Mouse (Mus musculus): Measurements from ENCODE around the gene Gm42906. TPM values are rescaled to one million over a fixed set of nuclear protein-coding genes. Genes with fewer than 3 reads are reported as not detected.

The Gm42906 gene
- total and polyA plus RNA-seq, 3 experiments, result not detected

DNA sequence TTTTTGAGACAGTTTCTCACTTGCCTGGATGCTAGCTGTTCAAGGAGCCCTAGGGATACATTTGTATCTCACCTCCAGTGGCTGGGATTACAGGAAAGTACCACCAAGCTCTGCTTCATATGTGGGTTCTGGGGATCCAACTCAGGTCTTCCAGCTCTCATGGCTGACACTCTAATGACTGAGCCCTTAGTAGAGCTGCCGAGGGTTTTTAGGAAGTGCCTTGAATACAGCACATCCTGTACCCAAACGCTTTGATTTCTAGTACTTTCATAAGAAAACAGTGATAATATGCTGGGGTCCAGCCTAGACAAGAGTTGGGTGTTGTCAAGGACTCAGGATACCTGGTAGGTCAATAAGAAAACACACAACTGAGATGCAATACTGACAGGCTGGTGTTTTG lies 217.9 kb downstream of the Gm42906 start:
- Histone ChIP-seq H3K4me3 (ENCODE audit: control insufficient read depth in 1 of 2, insufficient read depth in 1 of 2, low read depth in 2 of 2, low read length in 2 of 2) (no peak overlapping the region), H3K27me3 (ENCODE audit: control insufficient read depth in 1 of 2, insufficient read depth in 2 of 2, low read length in 2 of 2) (no peaks in the 10 kb centered on the region; a peak in 1 of 4 replicates), H3K79me2 (ENCODE audit: control insufficient read depth, insufficient read depth, low read length, poor library complexity) (no peaks in the 10 kb centered on the region), H3K4me1 (ENCODE audit: control insufficient read depth in 1 of 2, insufficient read depth in 2 of 2, low read length in 2 of 2) (no peaks in the 10 kb centered on the region), H3K36me3 (ENCODE audit: control insufficient read depth in 1 of 2, insufficient read depth in 2 of 2, low read length in 2 of 2) (no peaks in the 10 kb centered on the region), H3K9ac (ENCODE audit: control insufficient read depth, low read depth, low read length, poor library complexity, severe bottlenecking) (no peak overlapping the region), H3K9me3 (replicated peaks; ENCODE audit: insufficient read depth, low read length) (no peaks in the 10 kb centered on the region), H3K27ac (ENCODE audit: control insufficient read depth, low read depth, low read length) (no peak overlapping the region)
- DNase-seq (ENCODE audit: low read depth, low spot score), result no peak
- TF ChIP-seq MYB (IDR thresholded peaks at IDR 0.05; ENCODE audit: low read depth, low read length), result no peak
- no peak for TF ChIP-seq MEF2A (IDR thresholded peaks at IDR 0.05; ENCODE audit: extremely low read depth, insufficient replicate concordance, low read depth, low read length, poor library complexity, severe bottlenecking)
- TF ChIP-seq TCF12 (IDR thresholded peaks at IDR 0.05; ENCODE audit: low read depth, low read length), result no peak
- no peak for TF ChIP-seq CHD1 (IDR thresholded peaks at IDR 0.05; ENCODE audit: low read depth, low read length)
- no peak for TF ChIP-seq ZC3H11A (IDR thresholded peaks at IDR 0.05; ENCODE audit: low read depth, low read length)
- TF ChIP-seq ELF1 (IDR thresholded peaks at IDR 0.05; ENCODE audit: low read depth, low read length), result no peak
- no peak for TF ChIP-seq CHD2 (IDR thresholded peaks at IDR 0.05; ENCODE audit: low read length)
- TF ChIP-seq CTCF (IDR thresholded peaks at IDR 0.05 in 2 of 3, conservative IDR thresholded peaks at IDR 0.05 in 1 of 3; ENCODE audit: control insufficient read depth in 1 of 3, insufficient read depth in 1 of 3, low read depth in 2 of 3, low read length in 3 of 3, poor library complexity in 1 of 3, severe bottlenecking in 1 of 3), result no peak
- TF ChIP-seq GATA1 (IDR thresholded peaks at IDR 0.05; ENCODE audit: low read depth, low read length), result no peak
- no peak for TF ChIP-seq JUND (IDR thresholded peaks at IDR 0.05; ENCODE audit: low read depth, low read length)
- TF ChIP-seq TBP (IDR thresholded peaks at IDR 0.05; ENCODE audit: low read depth, low read length), result no peak
- TF ChIP-seq SMC3 (IDR thresholded peaks at IDR 0.05; ENCODE audit: low read depth, low read length), result no peak
- no peak for TF ChIP-seq POLR2A (IDR thresholded peaks at IDR 0.05; ENCODE audit: control insufficient read depth in 1 of 2, insufficient read depth in 1 of 2, low read depth in 1 of 2, low read length in 2 of 2, poor library complexity in 1 of 2)
- TF ChIP-seq POLR2AphosphoS2 (IDR thresholded peaks at IDR 0.05; ENCODE audit: low read length), result no peak
- no peak for TF ChIP-seq ZMIZ1 (IDR thresholded peaks at IDR 0.05; ENCODE audit: low read depth, low read length)

DNA sequence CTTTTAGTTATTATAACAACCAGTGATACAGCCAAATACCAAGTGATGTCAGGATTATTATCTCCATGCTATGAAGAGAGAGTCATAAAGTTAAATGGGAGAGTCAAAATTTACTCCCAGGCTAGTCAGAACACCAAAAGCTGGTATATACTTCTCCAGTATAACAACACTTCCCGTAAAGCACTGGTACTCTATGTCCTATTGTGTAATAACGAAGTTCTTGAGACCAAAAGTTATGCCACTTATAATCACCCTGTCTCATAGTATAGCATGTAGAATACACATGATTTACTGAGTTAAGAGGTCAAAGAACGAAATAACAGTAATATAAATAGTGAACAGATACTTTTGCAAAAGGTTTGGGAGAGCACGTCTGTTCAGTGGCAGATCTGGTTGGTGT lies 222.9 kb downstream of the Gm42906 start:
- Histone ChIP-seq H3K4me1 (ENCODE audit: control insufficient read depth in 1 of 2, insufficient read depth in 2 of 2, low read length in 2 of 2) (no peaks in the 10 kb centered on the region), H3K4me3 (ENCODE audit: control insufficient read depth in 1 of 2, insufficient read depth in 1 of 2, low read depth in 2 of 2, low read length in 2 of 2) (no peak overlapping the region), H3K27me3 (ENCODE audit: control insufficient read depth in 1 of 2, insufficient read depth in 2 of 2, low read length in 2 of 2) (no peaks in the 10 kb centered on the region), H3K79me2 (ENCODE audit: control insufficient read depth, insufficient read depth, low read length, poor library complexity) (no peaks in the 10 kb centered on the region), H3K27ac (ENCODE audit: control insufficient read depth, low read depth, low read length) (no peak overlapping the region), H3K9ac (ENCODE audit: control insufficient read depth, low read depth, low read length, poor library complexity, severe bottlenecking) (no peak overlapping the region), H3K9me3 (replicated peaks; ENCODE audit: insufficient read depth, low read length) (no peaks in the 10 kb centered on the region), H3K36me3 (ENCODE audit: control insufficient read depth in 1 of 2, insufficient read depth in 2 of 2, low read length in 2 of 2) (no peaks in the 10 kb centered on the region)
- TF ChIP-seq MAX (IDR thresholded peaks at IDR 0.05; ENCODE audit: low read length), result no peak
- no peak for DNase-seq (ENCODE audit: low read depth, low spot score)

DNA sequence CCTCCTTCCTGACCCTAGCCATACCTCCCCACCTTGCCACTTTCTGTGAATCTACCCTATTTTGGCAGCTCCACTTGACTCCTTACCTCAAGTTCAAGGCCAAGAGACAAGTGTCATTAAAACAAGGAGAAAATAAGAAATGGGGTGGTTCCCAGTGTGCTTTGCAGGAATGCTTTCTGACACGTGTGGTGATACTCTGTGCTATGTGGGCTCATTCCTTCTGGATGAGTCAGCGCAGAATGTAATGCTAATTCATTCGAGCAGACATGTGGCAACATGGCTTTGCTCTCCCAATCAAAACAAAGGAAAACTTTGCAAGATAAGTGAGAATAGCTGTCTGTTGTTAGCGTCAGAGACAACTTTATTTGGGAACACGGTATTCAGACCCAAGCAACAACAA lies 225.0 kb downstream of the Gm42906 start:
- Histone ChIP-seq H3K36me3 (ENCODE audit: control insufficient read depth in 1 of 2, insufficient read depth in 2 of 2, low read length in 2 of 2) (no peaks in the 10 kb centered on the region), H3K4me1 (ENCODE audit: control insufficient read depth in 1 of 2, insufficient read depth in 2 of 2, low read length in 2 of 2) (no peaks in the 10 kb centered on the region), H3K9me3 (replicated peaks; ENCODE audit: insufficient read depth, low read length) (no peaks in the 10 kb centered on the region), H3K27ac (ENCODE audit: control insufficient read depth, low read depth, low read length) (no peak overlapping the region), H3K4me3 (ENCODE audit: control insufficient read depth in 1 of 2, insufficient read depth in 1 of 2, low read depth in 2 of 2, low read length in 2 of 2) (no peak overlapping the region), H3K9ac (ENCODE audit: control insufficient read depth, low read depth, low read length, poor library complexity, severe bottlenecking) (no peak overlapping the region), H3K79me2 (ENCODE audit: control insufficient read depth, insufficient read depth, low read length, poor library complexity) (no peaks in the 10 kb centered on the region), H3K27me3 (ENCODE audit: control insufficient read depth in 1 of 2, insufficient read depth in 2 of 2, low read length in 2 of 2) (no peaks in the 10 kb centered on the region)
- no peak for DNase-seq (ENCODE audit: low read depth, low spot score)
- TF ChIP-seq CHD1 (IDR thresholded peaks at IDR 0.05; ENCODE audit: low read depth, low read length), result no peak
- no peak for TF ChIP-seq UBTF (IDR thresholded peaks at IDR 0.05; ENCODE audit: borderline replicate concordance, insufficient read depth, low read depth, low read length)
- no peak for TF ChIP-seq EP300 (IDR thresholded peaks at IDR 0.05; ENCODE audit: low read depth in 1 of 2, low read length in 2 of 2)
- no peak for TF ChIP-seq RCOR1 (IDR thresholded peaks at IDR 0.05; ENCODE audit: low read depth, low read length)
- no peak for TF ChIP-seq MAZ (IDR thresholded peaks at IDR 0.05; ENCODE audit: low read depth, low read length)
- TF ChIP-seq USF1 (IDR thresholded peaks at IDR 0.05; ENCODE audit: low read depth, low read length), result no peak
- TF ChIP-seq CTCF (IDR thresholded peaks at IDR 0.05 in 2 of 3, conservative IDR thresholded peaks at IDR 0.05 in 1 of 3; ENCODE audit: control insufficient read depth in 1 of 3, insufficient read depth in 1 of 3, low read depth in 2 of 3, low read length in 3 of 3, poor library complexity in 1 of 3, severe bottlenecking in 1 of 3), result no peak
- no peak for TF ChIP-seq E2F4 (IDR thresholded peaks at IDR 0.05; ENCODE audit: borderline replicate concordance, low read depth, low read length)
- no peak for TF ChIP-seq ELF1 (IDR thresholded peaks at IDR 0.05; ENCODE audit: low read depth, low read length)
- TF ChIP-seq KAT2A (conservative IDR thresholded peaks at IDR 0.05; ENCODE audit: low read depth, low read length), result no peak
- TF ChIP-seq JUND (IDR thresholded peaks at IDR 0.05; ENCODE audit: low read depth, low read length), result no peak
- TF ChIP-seq TBP (IDR thresholded peaks at IDR 0.05; ENCODE audit: low read depth, low read length), result no peak
- TF ChIP-seq POLR2AphosphoS5 (IDR thresholded peaks at IDR 0.05; ENCODE audit: borderline replicate concordance, low read depth, low read length), result no peak
- TF ChIP-seq SMC3 (IDR thresholded peaks at IDR 0.05; ENCODE audit: low read depth, low read length), result no peak
- TF ChIP-seq GATA1 (IDR thresholded peaks at IDR 0.05; ENCODE audit: low read depth, low read length), result no peak
- TF ChIP-seq MAFK (IDR thresholded peaks at IDR 0.05; ENCODE audit: borderline replicate concordance, low read depth, low read length), result no peak
- no peak for TF ChIP-seq MYB (IDR thresholded peaks at IDR 0.05; ENCODE audit: low read depth, low read length)

Measured in MEL (cell line).